8 mouse cellular contexts compared by ENCODE assay signal in genomic region chr5:113634024-113634651, GRCm38 (mm10). TPM values are rescaled to one million over a fixed set of nuclear protein-coding genes. Genes with fewer than 3 reads are reported as not detected.
DNase-seq lines count a peak whose midpoint lies in the region; ATAC-seq and TF ChIP-seq lines count a peak whose summit lies in the region.

No protein-coding gene starts in this region.

- H3K9me3 ChIP-seq in hindbrain, embryonic 14.5 days (ENCODE audit: control insufficient read depth, low read length): no peaks in the 10 kb centered on the region
- H3K9me3 ChIP-seq in hindbrain, embryonic 11.5 days (ENCODE audit: control insufficient read depth, low read length): no peaks in the 10 kb centered on the region
- no peaks in the 10 kb centered on the region for H3K9me3 ChIP-seq in kidney, embryonic 16.5 days (ENCODE audit: low read length)

- ATAC-seq in hindbrain, embryonic 14.5 days (ENCODE audit: low FRiP score): peak; percentile 8; the same call in 1 of the 2 replicates
- ATAC-seq in hindbrain, embryonic 11.5 days (ENCODE audit: low FRiP score): no peak
- ATAC-seq in kidney, embryonic 16.5 days (ENCODE audit: low FRiP score, low TSS enrichment): peak; percentile 72

- H3K4me3 ChIP-seq in hindbrain, embryonic 14.5 days (replicated peaks; ENCODE audit: low read length): no peak overlapping the region
- H3K4me3 ChIP-seq in hindbrain, embryonic 11.5 days (ENCODE audit: low read depth, low read length): no peak overlapping the region
- no peak overlapping the region for H3K4me3 ChIP-seq in cerebellum, adult 2 months (replicated peaks; ENCODE audit: insufficient read depth, low read depth, low read length)
- no peak overlapping the region for H3K4me3 ChIP-seq in kidney, embryonic 16.5 days (ENCODE audit: low read length)

- H3K4me1 ChIP-seq in hindbrain, embryonic 14.5 days (replicated peaks; ENCODE audit: control insufficient read depth, insufficient read depth, low read length): no peaks in the 10 kb centered on the region
- H3K4me1 ChIP-seq in hindbrain, embryonic 11.5 days (replicated peaks; ENCODE audit: control insufficient read depth, insufficient read depth, low read length): no peaks in the 10 kb centered on the region
- H3K4me1 ChIP-seq in cerebellum, adult 2 months (ENCODE audit: control insufficient read depth, insufficient read depth, low read length): peaks cover 40% of the 10 kb centered on the region
- peaks cover 37% of the 10 kb centered on the region for H3K4me1 ChIP-seq in kidney, embryonic 16.5 days (ENCODE audit: insufficient read depth, low read length)

- H3K4me2 ChIP-seq in hindbrain, embryonic 14.5 days (replicated peaks): no peak overlapping the region
- no peak overlapping the region for H3K4me2 ChIP-seq in hindbrain, embryonic 11.5 days (replicated peaks; ENCODE audit: low read depth, low read length)
- no peak overlapping the region for H3K4me2 ChIP-seq in kidney, embryonic 16.5 days (replicated peaks; ENCODE audit: low read depth, low read length)

- H3K27me3 ChIP-seq in hindbrain, embryonic 14.5 days (ENCODE audit: control insufficient read depth, insufficient read depth, low read length): no peaks in the 10 kb centered on the region
- no peaks in the 10 kb centered on the region for H3K27me3 ChIP-seq in hindbrain, embryonic 11.5 days (ENCODE audit: control insufficient read depth, insufficient read depth, low read length)
- no peaks in the 10 kb centered on the region for H3K27me3 ChIP-seq in cerebellum, adult 2 months (ENCODE audit: control insufficient read depth, insufficient read depth, low read length)
- no peaks in the 10 kb centered on the region for H3K27me3 ChIP-seq in kidney, embryonic 16.5 days (ENCODE audit: insufficient read depth, low read length)

- WGBS in hindbrain, embryonic 14.5 days: 59% methylated on average over 13 of the region's 13 CpGs
- 67% methylated on average over 13 of the region's 13 CpGs for WGBS in hindbrain, embryonic 11.5 days
- 22% methylated on average over 13 of the region's 13 CpGs for WGBS in cerebellum, adult 2 months
- WGBS in kidney, embryonic 16.5 days: 19% methylated on average over 13 of the region's 13 CpGs

- no peak overlapping the region for H3K9ac ChIP-seq in hindbrain, embryonic 14.5 days
- no peak overlapping the region for H3K9ac ChIP-seq in hindbrain, embryonic 11.5 days (ENCODE audit: low read depth, low read length)
- H3K9ac ChIP-seq in kidney, embryonic 16.5 days (replicated peaks; ENCODE audit: low read length): no peak overlapping the region

- no peak for TF ChIP-seq POLR2A in cerebellum, adult 2 months (IDR thresholded peaks at IDR 0.05; ENCODE audit: borderline replicate concordance, insufficient read depth, low read length)

- no peak for TF ChIP-seq CTCF in cerebellum, adult 2 months (IDR thresholded peaks at IDR 0.05; ENCODE audit: borderline replicate concordance, insufficient read depth, low read depth, low read length)

- DNase-seq in hindbrain, embryonic 14.5 days (ENCODE audit: low spot score): no peak
- DNase-seq in hindbrain, embryonic 11.5 days (ENCODE audit: low spot score): no peak
- peak; percentile 74 to 83 for DNase-seq in cerebellum, adult 2 months
- DNase-seq in gastrocnemius, postnatal 25 days: peak; percentile 75
- DNase-seq in lung, adult 18-20 months: peak; percentile 75 to 76
- DNase-seq in thymus, postnatal 10 days (ENCODE audit: low spot score in 2 of 2): no peak
- DNase-seq in embryo, embryonic 11 days: no peak

- no peaks in the 10 kb centered on the region for H3K36me3 ChIP-seq in hindbrain, embryonic 14.5 days (replicated peaks; ENCODE audit: control insufficient read depth, insufficient read depth)
- H3K36me3 ChIP-seq in hindbrain, embryonic 11.5 days (ENCODE audit: control insufficient read depth, insufficient read depth, low read length): no peaks in the 10 kb centered on the region
- H3K36me3 ChIP-seq in kidney, embryonic 16.5 days (ENCODE audit: insufficient read depth, low read length): no peaks in the 10 kb centered on the region

- H3K27ac ChIP-seq in hindbrain, embryonic 14.5 days: no peak overlapping the region
- no peak overlapping the region for H3K27ac ChIP-seq in hindbrain, embryonic 11.5 days (ENCODE audit: low read depth, low read length)
- no peak overlapping the region for H3K27ac ChIP-seq in cerebellum, adult 2 months (ENCODE audit: insufficient read depth, low read length)
- peak overlapping the region; percentile 48; the same call in 1 of the 2 replicates for H3K27ac ChIP-seq in kidney, embryonic 16.5 days (ENCODE audit: low read length)

RNA-seq across cellular contexts. Expression of gene Cmklr1, which starts 16.1 kb away (rescaled TPM):
- polyA plus RNA-seq in hindbrain, embryonic 14.5 days (2014; fragmentation: Nextera tagmentation; extraction: Ambion mirVana): 1.7 and 2.7 TPM in 2 replicates
- 1.1 and 3.1 TPM in 2 replicates for polyA plus RNA-seq in hindbrain, embryonic 11.5 days (2014; fragmentation: Nextera tagmentation; extraction: Ambion mirVana)
- polyA plus RNA-seq in cerebellum, adult 2 months (2012; rRNA removed): 2.2 and 3.0 TPM in 2 replicates
- total RNA-seq in gastrocnemius, postnatal 25 days (2021): 10 to 100 TPM; 14.6 to 15.4 TPM
- polyA plus RNA-seq in kidney, embryonic 16.5 days (2015; fragmentation: Nextera tagmentation; extraction: Ambion mirVana): 4.4 and 6.5 TPM in 2 replicates

Comparison
In these comparisons a context has a peak if more than half of its experiments do, and no peak if none do; other contexts are left out.
1. DNase-seq: peak in cerebellum, adult 2 months (2 of 2), gastrocnemius, postnatal 25 days (single experiment) and lung, adult 18-20 months (2 of 2); none in hindbrain, embryonic 14.5 days (single experiment), hindbrain, embryonic 11.5 days (single experiment), thymus, postnatal 10 days (0 of 2) and embryo, embryonic 11 days (single experiment).